Mouse (Mus musculus) forebrain, embryonic 12.5 days (tissue): ENCODE measurements around the gene Olfr358. TPM values are rescaled to one million over a fixed set of nuclear protein-coding genes. Genes with fewer than 3 reads are reported as not detected.

Experiments used
- ATAC-seq: fragments of 200-750 bp; cut with Nextera tagmentation; 2 replicates; pipeline ENCODE4 v1.8.0; 2017; ENCODE audit warnings: moderate TSS enrichment; ENCODE audit not compliant: low FRiP score
- H3K27ac ChIP-seq: fragments of 300-500 bp; sonication (generic); 2 replicates; pipeline ENCODE4 v1.5.1; 2016; ENCODE audit warnings: mild to moderate bottlenecking
- H3K27me3 ChIP-seq: fragments of 300-500 bp; sonication (generic); 2 replicates; pipeline ENCODE4 v1.6.1; 2016; ENCODE audit warnings: mild to moderate bottlenecking
- H3K36me3 ChIP-seq: fragments of 300-500 bp; sonication (generic); replicated peaks from 2 replicates; pipeline ENCODE4 v1.6.1; 2016; ENCODE audit warnings: mild to moderate bottlenecking
- H3K4me1 ChIP-seq: fragments of 300-500 bp; sonication (generic); 2 replicates; pipeline ENCODE4 v1.6.1; 2016
- H3K4me2 ChIP-seq: fragments of 300-500 bp; sonication (generic); 2 replicates; pipeline ENCODE4 v1.6.1; 2016; ENCODE audit warnings: mild to moderate bottlenecking, moderate library complexity
- H3K4me3 ChIP-seq: fragments of 300-500 bp; sonication (generic); replicated peaks from 2 replicates; pipeline ENCODE4 v1.5.1; 2016; ENCODE audit warnings: mild to moderate bottlenecking
- H3K9ac ChIP-seq: fragments of 300-500 bp; sonication (generic); 2 replicates; pipeline ENCODE4 v1.6.1; 2016; ENCODE audit warnings: mild to moderate bottlenecking
- H3K9me3 ChIP-seq: fragments of 300-500 bp; sonication (generic); 2 replicates; pipeline ENCODE4 v1.6.1; 2016
- WGBS: fragments of 180-500 bp; shearing (Covaris S2); methylation state at CpG from one replicate; pipeline ENCODE4 v1.1.7; 2016; 5-methylcytosine and 5-hydroxymethylcytosine counted together
- polyA plus RNA-seq: library from polyadenylated mRNA; unstranded; fragments of >200 nt; fragmentation: Nextera tagmentation; extraction: Ambion mirVana; gene quantifications from 2 replicates; pipeline ENCODE4 v1.2.1, GENCODE M21; 2016

Olfr358 gene
- not detected in 2 replicates for polyA plus RNA-seq

DNA sequence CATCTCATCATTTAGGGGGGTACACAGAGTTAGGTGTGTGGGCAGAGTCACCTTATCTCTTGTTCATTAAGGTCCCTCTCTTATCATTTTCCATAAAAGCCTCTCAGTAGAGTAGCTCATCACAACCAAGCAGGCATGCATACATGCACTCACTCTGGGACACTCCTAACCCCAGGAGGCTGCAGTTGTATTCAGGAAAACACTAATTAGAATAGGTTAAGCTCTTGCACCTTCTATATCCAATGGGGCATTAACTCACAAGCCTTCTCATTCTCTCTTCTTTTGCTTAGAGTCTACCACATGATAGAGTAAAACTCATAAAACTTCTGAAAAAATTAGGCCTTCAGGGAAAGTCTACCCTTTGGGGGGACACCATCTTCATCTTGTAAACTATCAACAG lies at the start of gene Olfr358:
Gene Olfr358 (minus strand): TSS at position 101 of the 400 bp plus-strand sequence.
- no peaks in the 10 kb centered on the region for H3K4me1 ChIP-seq
- H3K4me2 ChIP-seq = no peak within 1 kb of the TSS
- peaks cover 20% of the 10 kb centered on the region for H3K9me3 ChIP-seq
- H3K36me3 ChIP-seq = no peaks in the 10 kb centered on the region
- no peak within 1 kb of the TSS for H3K9ac ChIP-seq
- H3K27me3 ChIP-seq = no peaks in the 10 kb centered on the region
- ATAC-seq = no peak
- H3K4me3 ChIP-seq = no peak within 1 kb of the TSS
- no peak within 1 kb of the TSS for H3K27ac ChIP-seq

DNA sequence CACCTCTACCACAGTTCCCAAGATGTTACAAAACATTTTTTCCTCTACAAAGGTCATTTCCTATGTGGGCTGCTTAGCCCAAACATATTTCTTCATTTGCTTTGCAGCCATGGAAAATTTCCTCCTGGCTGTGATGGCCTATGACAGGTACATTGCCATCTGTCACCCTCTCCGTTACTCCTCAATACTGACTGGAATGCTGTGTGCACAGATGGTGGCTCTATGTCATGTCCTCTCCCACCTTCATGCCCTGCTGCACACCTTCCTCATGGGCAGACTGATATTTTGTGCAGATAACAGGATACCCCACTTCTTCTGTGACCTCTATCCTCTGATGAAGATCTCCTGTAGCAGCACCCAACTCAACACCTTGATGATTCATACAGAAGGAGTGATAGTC lies 12.1 kb downstream of the Olfr358 start:
- H3K4me3 ChIP-seq = no peak overlapping the region
- no peak overlapping the region for H3K4me2 ChIP-seq
- WGBS = 70% methylated on average over 1 of the region's 1 CpGs
- no peak overlapping the region for H3K27ac ChIP-seq
- no peaks in the 10 kb centered on the region for H3K27me3 ChIP-seq
- H3K4me1 ChIP-seq = no peaks in the 10 kb centered on the region
- no peak overlapping the region for H3K9ac ChIP-seq
- no peaks in the 10 kb centered on the region for H3K36me3 ChIP-seq
- ATAC-seq = no peak
- H3K9me3 ChIP-seq = peaks cover 11% of the 10 kb centered on the region; the same call in 1 of the 2 replicates

DNA sequence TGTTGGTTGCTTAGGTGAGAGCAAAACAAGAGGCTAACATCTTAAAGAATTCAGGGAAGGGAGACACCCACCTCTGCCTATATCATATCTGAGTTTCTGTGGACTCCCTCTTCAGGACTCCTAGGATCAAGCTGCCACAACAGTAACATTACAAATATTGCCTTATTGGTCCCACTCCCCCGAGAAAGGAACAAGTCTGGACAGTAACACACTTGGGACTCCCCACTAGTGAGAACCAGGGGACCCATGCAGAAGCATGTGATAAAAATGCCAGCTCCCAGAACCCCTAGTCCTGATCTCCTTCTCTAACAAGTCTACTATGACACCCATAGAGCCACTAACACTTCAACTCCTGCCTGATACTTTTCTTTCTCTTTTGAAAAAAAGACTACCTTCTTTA lies 15.6 kb downstream of the Olfr358 start, which contains the start of gene Olfr357:
Gene Olfr357 (plus strand): TSS at position 301 of the 400 bp plus-strand sequence.
- Histone ChIP-seq H3K27me3 (no peaks in the 10 kb centered on the region), H3K4me3 (no peak within 1 kb of the TSS), H3K4me1 (no peaks in the 10 kb centered on the region), H3K9ac (no peak within 1 kb of the TSS), H3K9me3 (peaks cover 8% of the 10 kb centered on the region), H3K4me2 (no peak within 1 kb of the TSS), H3K27ac (no peak within 1 kb of the TSS), H3K36me3 (no peaks in the 10 kb centered on the region)
- no peak for ATAC-seq
- WGBS = 44% methylated on average over 1 of the region's 1 CpGs

Other genes with a start within 250 kb of the Olfr358 start
- gene Olfr348, start 225.1 kb downstream of the Olfr358 start, polyA plus RNA-seq = not detected in 2 replicates
- not detected in 2 replicates for gene Olfr50, start 218.8 kb downstream of the Olfr358 start, polyA plus RNA-seq
- not detected in 2 replicates for gene Olfr3, start 192.3 kb downstream of the Olfr358 start, polyA plus RNA-seq
- not detected in 2 replicates for gene Olfr350, start 163.0 kb downstream of the Olfr358 start, polyA plus RNA-seq
- gene Olfr351, start 146.7 kb downstream of the Olfr358 start, polyA plus RNA-seq = not detected in 2 replicates
- not detected in 2 replicates for gene Olfr352, start 140.9 kb downstream of the Olfr358 start, polyA plus RNA-seq
- not detected in 2 replicates for gene Olfr353, start 116.4 kb downstream of the Olfr358 start, polyA plus RNA-seq
- not detected in 2 replicates for gene Olfr354, start 103.7 kb downstream of the Olfr358 start, polyA plus RNA-seq
- gene Olfr355, start 80.4 kb downstream of the Olfr358 start, polyA plus RNA-seq = not detected in 2 replicates
- not detected in 2 replicates for gene Olfr356, start 72.2 kb downstream of the Olfr358 start, polyA plus RNA-seq
- not detected in 2 replicates for gene Olfr357, start 15.5 kb downstream of the Olfr358 start, polyA plus RNA-seq
- gene Olfr360, start 56.4 kb upstream of the Olfr358 start, polyA plus RNA-seq = not detected in 2 replicates
- gene Olfr361, start 80.0 kb upstream of the Olfr358 start, polyA plus RNA-seq = not detected in 2 replicates
- gene Olfr362, start 108.6 kb upstream of the Olfr358 start, polyA plus RNA-seq = not detected in 2 replicates
- not detected in 2 replicates for gene Olfr364-ps1, start 130.0 kb upstream of the Olfr358 start, polyA plus RNA-seq
- not detected in 2 replicates for gene Olfr365, start 178.9 kb upstream of the Olfr358 start, polyA plus RNA-seq
- gene Olfr366, start 202.2 kb upstream of the Olfr358 start, polyA plus RNA-seq = not detected in 2 replicates